Mouse (Mus musculus) heart, embryonic 16.5 days (tissue): ENCODE measurements around the gene Auts2. TPM values are rescaled to one million over a fixed set of nuclear protein-coding genes. Genes with fewer than 3 reads are reported as not detected.
A peak's percentile ranks its signal among the peaks of the same experiment; 100 is the strongest.

ENCODE experiments used
- ATAC-seq: fragments of 200-750 bp; cut with Nextera tagmentation; replicated peaks from 2 replicates; pipeline ENCODE4 v1.8.0; 2017; ENCODE audit warnings: moderate number of reproducible peaks; ENCODE audit not compliant: insufficient read depth, low FRiP score; ENCODE audit errors: extremely low read depth
- H3K27ac ChIP-seq: fragments of 300-500 bp; sonication (generic); 2 replicates; pipeline ENCODE4 v1.5.1; 2014; ENCODE audit warnings: mild to moderate bottlenecking, low read length, control low read depth, moderate library complexity
- H3K27me3 ChIP-seq: fragments of 300-500 bp; sonication (generic); 2 replicates; pipeline ENCODE4 v1.6.1; 2014; ENCODE audit warnings: low read length, mixed read lengths; ENCODE audit not compliant: control insufficient read depth, insufficient read depth
- H3K36me3 ChIP-seq: fragments of 300-500 bp; sonication (generic); 2 replicates; pipeline ENCODE4 v1.6.1; 2014; ENCODE audit not compliant: control insufficient read depth, insufficient read depth
- H3K4me1 ChIP-seq: fragments of 300-500 bp; sonication (generic); 2 replicates; pipeline ENCODE4 v1.6.1; 2014; ENCODE audit warnings: low read length, mixed read lengths; ENCODE audit not compliant: control insufficient read depth, insufficient read depth
- H3K4me2 ChIP-seq: fragments of 300-500 bp; sonication (generic); 2 replicates; pipeline ENCODE4 v1.6.1; 2014; ENCODE audit warnings: low read depth, mild to moderate bottlenecking, control low read depth, low read length
- H3K4me3 ChIP-seq: fragments of 300-500 bp; sonication (generic); 2 replicates; pipeline ENCODE4 v1.5.1; 2014; ENCODE audit warnings: mild to moderate bottlenecking, control low read depth, low read length
- H3K9ac ChIP-seq: fragments of 300-500 bp; sonication (generic); 2 replicates; pipeline ENCODE4 v1.6.1; 2014; ENCODE audit warnings: low read length, control low read depth
- H3K9me3 ChIP-seq: fragments of 300-500 bp; sonication (generic); replicated peaks from 2 replicates; pipeline ENCODE4 v1.6.1; 2016; ENCODE audit warnings: low read length; ENCODE audit not compliant: control insufficient read depth
- WGBS: fragments of 180-500 bp; shearing (Covaris S2); extraction: QIAGEN DNeasy Blood & Tissue Kit; methylation state at CpG from one replicate; pipeline ENCODE4 v1.1.7; 2014; 5-methylcytosine and 5-hydroxymethylcytosine counted together
- polyA plus RNA-seq: library from polyadenylated mRNA; unstranded; fragments of >200 nt; fragmentation: Nextera tagmentation; extraction: Ambion mirVana; gene quantifications from 2 replicates; pipeline ENCODE4 v1.2.1, GENCODE M21; 2015

Auts2 gene
- polyA plus RNA-seq, 1 experiment from 2014 or later: 16.3 TPM

- ATAC-seq: no peak
- Histone ChIP-seq H3K36me3 (no peaks in the 10 kb centered on the region), H3K4me1 (0 out of 2 replicates have a peak, but pooled peaks cover 2% of the 10 kb centered on the region), H3K4me3 (no peak overlapping the region), H3K9ac (no peak overlapping the region), H3K27ac (no peak overlapping the region), H3K9me3 (no peaks in the 10 kb centered on the region), H3K4me2 (no peak overlapping the region), H3K27me3 (no peaks in the 10 kb centered on the region)
- 74% methylated on average over 6 of the region's 6 CpGs for WGBS
Observed at GRCm38 (mm10) chr5:131589948-131590467, 953.1 kb downstream of the Auts2 start.

DNA sequence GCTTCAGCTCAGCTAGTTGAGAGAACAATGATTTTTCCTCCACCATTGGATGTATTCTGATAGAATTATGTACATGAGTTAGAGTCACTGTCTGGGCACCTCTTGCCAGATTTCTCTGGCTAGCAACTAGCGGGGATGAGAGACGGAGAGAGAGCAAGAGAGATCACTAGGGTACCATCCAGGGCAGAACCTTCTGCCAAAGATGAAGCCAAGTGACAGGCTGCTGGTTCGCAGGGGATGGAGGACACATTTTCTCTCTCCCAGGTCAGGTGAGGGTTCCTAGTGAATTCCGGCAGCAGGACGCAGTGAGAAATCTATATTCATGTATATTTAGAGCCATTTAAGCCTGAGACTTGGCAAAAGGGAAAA lies 956.8 kb downstream of the Auts2 start:
- WGBS: 82% methylated on average over 5 of the region's 5 CpGs
- no peak overlapping the region for H3K9ac ChIP-seq

GRCm38 (mm10) chr5:131585684-131586331 lies 957.3 kb downstream of the Auts2 start:
- 46% methylated on average over 26 of the region's 26 CpGs for WGBS
- no peak overlapping the region for H3K9ac ChIP-seq
- no peaks in the 10 kb centered on the region for H3K27me3 ChIP-seq
- no peaks in the 10 kb centered on the region for H3K36me3 ChIP-seq
- H3K27ac ChIP-seq: no peak overlapping the region
- H3K4me3 ChIP-seq: no peak overlapping the region
- H3K9me3 ChIP-seq: no peaks in the 10 kb centered on the region
- ATAC-seq: 0 out of 2 replicates have a peak, but pooled peaks have one; percentile 55
- H3K4me1 ChIP-seq: peaks cover 6% of the 10 kb centered on the region; the same call in 1 of the 2 replicates
- H3K4me2 ChIP-seq: peak overlapping the region; percentile 21; the same call in 1 of the 2 replicates

More for the DNA sequence above, 956.8 kb downstream of the Auts2 start:
- H3K4me1 ChIP-seq: peaks cover 6% of the 10 kb centered on the region; the same call in 1 of the 2 replicates
- H3K27me3 ChIP-seq: no peaks in the 10 kb centered on the region
- H3K36me3 ChIP-seq: no peaks in the 10 kb centered on the region
- no peak overlapping the region for H3K27ac ChIP-seq
- H3K9me3 ChIP-seq: no peaks in the 10 kb centered on the region
- ATAC-seq: no peak
- H3K4me2 ChIP-seq: no peak overlapping the region
- no peak overlapping the region for H3K4me3 ChIP-seq

- no peak overlapping the region for H3K4me3 ChIP-seq
- H3K9me3 ChIP-seq: no peaks in the 10 kb centered on the region
- WGBS: 54% methylated on average over 12 of the region's 12 CpGs
- H3K4me1 ChIP-seq: peaks cover 6% of the 10 kb centered on the region; the same call in 1 of the 2 replicates
- H3K36me3 ChIP-seq: no peaks in the 10 kb centered on the region
- ATAC-seq: 0 out of 2 replicates have a peak, but pooled peaks have one; percentile 23
- H3K27ac ChIP-seq: no peak overlapping the region
- H3K9ac ChIP-seq: no peak overlapping the region
- H3K27me3 ChIP-seq: no peaks in the 10 kb centered on the region
- H3K4me2 ChIP-seq: no peak overlapping the region
Observed at GRCm38 (mm10) chr5:131584260-131585135, 958.6 kb downstream of the Auts2 start.

DNA sequence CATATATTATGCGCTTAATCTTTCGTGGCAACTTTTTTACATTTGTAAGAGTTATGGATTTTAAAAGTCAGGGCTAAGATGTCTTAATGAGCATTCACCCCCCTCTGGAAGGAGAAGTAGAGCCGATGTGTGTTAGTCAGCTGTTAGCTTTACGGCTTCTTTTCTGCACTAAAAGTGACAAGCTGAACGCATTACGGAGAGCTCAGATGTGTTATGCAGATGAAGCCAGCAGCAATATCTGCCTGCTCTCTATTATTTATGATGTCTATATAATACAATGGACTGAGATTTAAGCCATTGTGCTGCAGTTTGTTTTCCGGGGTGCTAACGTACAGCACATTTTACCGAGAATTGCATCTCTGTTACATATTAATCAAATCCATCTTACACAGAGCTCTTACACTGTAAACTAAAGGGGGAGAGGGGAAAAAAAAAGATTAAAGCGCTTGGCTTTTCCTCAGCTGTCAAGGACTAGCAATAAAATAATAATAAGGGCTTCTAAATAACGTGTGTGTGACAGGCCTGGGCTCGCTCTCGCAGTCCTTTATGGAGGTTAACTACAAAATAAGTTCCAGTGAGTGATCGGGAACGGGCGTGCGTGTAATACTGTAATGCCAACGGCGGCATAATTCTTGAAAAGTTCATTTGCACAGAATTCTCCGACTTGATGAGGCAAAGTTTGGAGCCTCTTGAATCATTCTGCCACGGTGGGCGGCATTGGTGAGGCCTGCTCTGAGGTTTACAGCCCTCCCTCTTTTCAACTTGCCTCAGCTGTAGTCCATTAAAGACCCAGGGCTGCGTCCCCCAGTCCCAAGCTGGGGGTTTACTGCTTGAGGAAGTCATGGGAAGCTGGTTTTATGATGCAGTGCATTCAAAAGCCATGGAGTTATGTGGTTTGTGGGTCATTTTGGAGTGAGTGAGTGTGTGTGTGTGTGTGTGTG lies 961.8 kb downstream of the Auts2 start:
- H3K27ac ChIP-seq: no peak overlapping the region
- no peaks in the 10 kb centered on the region for H3K9me3 ChIP-seq
- no peak overlapping the region for H3K4me3 ChIP-seq
- H3K4me2 ChIP-seq: no peak overlapping the region
- no peaks in the 10 kb centered on the region for H3K36me3 ChIP-seq
- no peak overlapping the region for H3K9ac ChIP-seq
- ATAC-seq: no peak
- WGBS: 86% methylated on average over 23 of the region's 23 CpGs
- no peaks in the 10 kb centered on the region for H3K27me3 ChIP-seq
- H3K4me1 ChIP-seq: peaks cover 6% of the 10 kb centered on the region; the same call in 1 of the 2 replicates

GRCm38 (mm10) chr5:131578737-131579136 lies 964.4 kb downstream of the Auts2 start:
- no peak overlapping the region for H3K27ac ChIP-seq
- H3K4me3 ChIP-seq: no peak overlapping the region
- no peaks in the 10 kb centered on the region for H3K36me3 ChIP-seq
- H3K9me3 ChIP-seq: no peaks in the 10 kb centered on the region
- 89% methylated on average over 9 of the region's 9 CpGs for WGBS
- H3K4me2 ChIP-seq: no peak overlapping the region
- no peaks in the 10 kb centered on the region for H3K27me3 ChIP-seq
- ATAC-seq: no peak
- H3K4me1 ChIP-seq: no peaks in the 10 kb centered on the region
- H3K9ac ChIP-seq: no peak overlapping the region

- Histone ChIP-seq H3K4me3 (no peak overlapping the region), H3K9me3 (no peaks in the 10 kb centered on the region), H3K9ac (no peak overlapping the region), H3K36me3 (no peaks in the 10 kb centered on the region), H3K4me2 (no peak overlapping the region), H3K27me3 (no peaks in the 10 kb centered on the region), H3K27ac (no peak overlapping the region), H3K4me1 (no peaks in the 10 kb centered on the region)
- WGBS: 75% methylated on average over 11 of the region's 11 CpGs
- ATAC-seq: no peak
Observed at GRCm38 (mm10) chr5:131575733-131576265, 967.3 kb downstream of the Auts2 start.

DNA sequence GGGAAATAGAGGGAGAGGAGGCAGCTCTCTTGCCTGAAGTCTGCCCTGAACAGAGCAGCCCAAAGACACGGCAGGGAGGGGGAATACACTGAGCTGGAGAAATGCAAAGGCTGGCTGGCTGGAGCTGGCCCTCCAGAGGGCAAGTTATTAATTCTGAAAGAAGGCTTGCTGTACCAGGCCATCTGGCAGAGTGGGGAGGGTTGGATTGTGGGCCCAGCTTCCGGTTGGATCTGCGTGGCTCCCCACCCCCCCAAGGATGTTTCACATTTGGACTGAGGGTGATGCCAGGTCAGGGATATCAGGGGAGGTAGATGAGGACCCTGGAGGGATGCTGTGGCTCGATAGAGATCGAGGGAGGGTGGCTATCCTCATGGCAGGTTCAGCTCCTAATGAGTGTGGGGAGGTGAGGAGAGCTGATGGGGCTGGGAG lies 968.0 kb downstream of the Auts2 start:
- H3K36me3 ChIP-seq: no peaks in the 10 kb centered on the region
- no peaks in the 10 kb centered on the region for H3K27me3 ChIP-seq
- H3K4me3 ChIP-seq: no peak overlapping the region
- H3K9ac ChIP-seq: no peak overlapping the region
- no peaks in the 10 kb centered on the region for H3K4me1 ChIP-seq
- ATAC-seq: no peak
- H3K4me2 ChIP-seq: no peak overlapping the region
- 74% methylated on average over 5 of the region's 5 CpGs for WGBS
- H3K27ac ChIP-seq: no peak overlapping the region
- H3K9me3 ChIP-seq: no peaks in the 10 kb centered on the region
